Mouse (Mus musculus): Measurements from ENCODE around the gene Eml2. TPM values are rescaled to one million over a fixed set of nuclear protein-coding genes. Genes with fewer than 3 reads are reported as not detected.

The Eml2 gene
- total RNA-seq, 4 experiments from 2014 or later: 32.0 to 45.7 (median 35.7) TPM

Small RNAs within 50 kb of the gene (microRNA-seq; reads per million reads assigned to microRNA genes)
- 215 reads per million, percentile 68 among the genes with 10 or more reads in this experiment for gene Mir330

Other genes starting within 250 kb of the Eml2 start
- not detected for gene Nanos2, start 189.0 kb upstream of the Eml2 start, total RNA-seq (2022)
- 1 to 10 TPM; 3.6 to 4.3 (median 4.3) TPM for gene Mypop, start 185.2 kb upstream of the Eml2 start, total RNA-seq (2022)
- 10 to 100 TPM; 20.6 to 24.3 (median 22.9) TPM for gene Irf2bp1, start 172.4 kb upstream of the Eml2 start, total RNA-seq (2022)
- not detected for gene Foxa3, start 152.9 kb upstream of the Eml2 start, total RNA-seq (2022)
- 10 to 100 TPM; 79.6 to 99.9 (median 98.8) TPM for gene Sympk, start 152.0 kb upstream of the Eml2 start, total RNA-seq (2022)
- gene Rsph6a, start 121.7 kb upstream of the Eml2 start, total RNA-seq (2022): not detected
- 10 to 100 TPM; 49.9 to 57.5 (median 54.0) TPM for gene Dmwd, start 100.2 kb upstream of the Eml2 start, total RNA-seq (2022)
- gene Dmpk, start 92.6 kb upstream of the Eml2 start, total RNA-seq (2022): 100 to 1,000 TPM; 532 to 655 (median 581) TPM
- gene Six5, start 81.8 kb upstream of the Eml2 start, total RNA-seq (2022): 1 to 10 TPM; 5.8 to 9.9 (median 7.8) TPM
- gene Gm4969, start 58.1 kb upstream of the Eml2 start, total RNA-seq (2022): not detected
- gene Fbxo46, start 56.6 kb upstream of the Eml2 start, total RNA-seq (2022): 1 to 10 TPM; 4.2 to 6.0 (median 5.3) TPM
- 1 to 10 TPM; 4.1 to 4.7 (median 4.5) TPM for gene Qpctl, start 27.1 kb upstream of the Eml2 start, total RNA-seq (2022)
- gene Snrpd2, start 26.7 kb upstream of the Eml2 start, total RNA-seq (2022): 10 to 100 TPM; 63.5 to 76.4 (median 68.8) TPM
- gene Gipr, start 10.3 kb upstream of the Eml2 start, total RNA-seq (2022): under 1 TPM; 0.09 to 0.29 (median 0.26) TPM
- gene Gpr4, start 36.1 kb downstream of the Eml2 start, total RNA-seq (2022): 1 to 10 TPM; 3.3 to 8.5 (median 7.4) TPM
- gene Opa3, start 51.9 kb downstream of the Eml2 start, total RNA-seq (2022): 10 to 100 TPM; 61.4 to 77.3 (median 68.1) TPM
- gene Vasp, start 95.4 kb downstream of the Eml2 start, total RNA-seq (2022): 10 to 100 TPM; 18.0 to 27.2 (median 24.3) TPM
- not detected for gene Ppm1n, start 103.6 kb downstream of the Eml2 start, total RNA-seq (2022)
- 100 to 1,000 TPM; 137 to 160 (median 149) TPM for gene Rtn2, start 106.2 kb downstream of the Eml2 start, total RNA-seq (2022)
- gene Fosb, start 133.6 kb downstream of the Eml2 start, total RNA-seq (2022): 1 to 10 TPM; 1.2 to 9.8 (median 5.1) TPM
- gene Ercc1, start 168.4 kb downstream of the Eml2 start, total RNA-seq (2022): 10 to 100 TPM; 39.8 to 46.9 (median 44.4) TPM
- 10 to 100 TPM in 1 of 4 experiments, 1 to 10 TPM in 3; 8.8 to 12.7 (median 9.4) TPM for gene Cd3eap, start 183.1 kb downstream of the Eml2 start, total RNA-seq (2022)
- 10 to 100 TPM; 31.6 to 66.7 (median 47.6) TPM for gene Ppp1r13l, start 183.3 kb downstream of the Eml2 start, total RNA-seq (2022)
- gene Ercc2, start 205.6 kb downstream of the Eml2 start, total RNA-seq (2022): 10 to 100 TPM; 11.2 to 14.5 (median 13.2) TPM
- gene Klc3, start 227.7 kb downstream of the Eml2 start, total RNA-seq (2022): 1 to 10 TPM in 1 of 4 experiments, under 1 TPM in 2, not detected in 1; 0.60 to 1.2 (median 0.75) TPM
- 1,000 to 10,000 TPM; 3,513 to 3,931 (median 3,544) TPM for gene Ckm, start 228.4 kb downstream of the Eml2 start, total RNA-seq (2022)